Mouse (Mus musculus) inflammation-experienced regulatory T-cells, adult 6 months (primary cell): ENCODE data around the gene Slc16a10. TPM values are rescaled to one million over a fixed set of nuclear protein-coding genes. Genes with fewer than 3 reads are reported as not detected.
"Not testable (repeated sequence)": the region's sequence is repeated elsewhere in the genome, so short reads cannot be mapped to it uniquely, and the experiment has no call there.

ENCODE experiments used
- ATAC-seq: one replicate; pipeline ENCODE4 v1.8.0; 2017
- polyA plus RNA-seq, 3 experiments: library from polyadenylated mRNA; unstranded; fragments of 100-300 nt; shearing (Covaris generic); gene quantifications; one replicate each; pipeline ENCODE4 v1.2.1; 2017

Slc16a10 gene
- polyA plus RNA-seq, 3 experiments from 2014 or later, result 0.45 to 5.5 (median 3.1) TPM

DNA sequence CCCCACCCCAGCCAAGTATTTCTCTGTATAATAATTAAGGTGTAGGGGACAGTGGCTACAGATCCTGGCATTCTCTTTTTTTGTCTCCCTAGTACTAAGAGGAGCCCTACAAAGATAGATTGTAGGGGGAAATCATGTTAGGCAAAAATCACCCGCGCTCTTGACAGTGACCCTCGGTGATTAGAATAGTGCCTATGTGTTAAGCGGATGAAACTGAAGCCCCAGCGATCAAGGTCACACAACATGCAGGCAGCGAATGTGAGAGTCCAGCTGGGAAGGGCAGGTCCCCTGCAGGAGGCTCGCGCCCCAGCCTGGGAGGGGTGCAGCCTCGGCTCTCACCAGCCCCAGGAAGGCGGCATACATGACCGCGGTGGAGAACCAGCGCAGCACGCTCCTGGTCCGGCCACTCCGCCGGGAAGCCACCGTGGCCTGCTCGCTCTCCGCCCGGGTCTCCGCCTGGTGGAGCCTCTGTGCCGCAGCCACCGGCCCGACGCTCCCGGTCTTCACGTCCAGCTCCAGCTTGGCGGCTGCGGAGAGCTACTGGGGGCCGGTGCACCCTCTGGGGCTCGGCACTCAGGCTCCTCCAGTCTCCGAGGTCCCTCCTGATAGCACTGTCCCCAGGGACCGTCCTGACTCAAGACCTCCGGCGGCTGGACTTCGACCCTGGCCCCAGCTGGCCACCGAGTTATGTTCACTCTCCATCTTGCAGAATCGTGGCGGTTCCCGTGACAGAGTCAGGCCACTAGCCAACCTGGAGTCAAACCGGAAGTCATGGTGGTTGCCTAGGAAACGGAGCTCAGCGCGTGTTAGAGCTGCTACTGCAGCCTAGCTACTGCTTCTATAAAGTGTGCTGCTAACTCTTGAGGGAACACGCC is 117.3 kb downstream of the Slc16a10 start, which contains the start of gene Mfsd4b1:
Gene Mfsd4b1 (minus strand): TSS at position 715 of the 875 bp plus-strand sequence.
- ATAC-seq, result peak; percentile 99

GRCm38 (mm10) chr10:40020401-40020800 is 121.7 kb downstream of the Slc16a10 start:
- no peak for ATAC-seq

- ATAC-seq, result no peak
These were observed 122.6 kb downstream of the Slc16a10 start for GRCm38 (mm10) chr10:40019492-40019891.

GRCm38 (mm10) chr10:40018261-40018860 is 123.7 kb downstream of the Slc16a10 start:
- no peak for ATAC-seq

- no peak for ATAC-seq
These were observed 132.5 kb downstream of the Slc16a10 start for GRCm38 (mm10) chr10:40009591-40009990.

- not testable (repeated sequence) for ATAC-seq
These were observed 133.2 kb downstream of the Slc16a10 start for GRCm38 (mm10) chr10:40008847-40009246.

DNA sequence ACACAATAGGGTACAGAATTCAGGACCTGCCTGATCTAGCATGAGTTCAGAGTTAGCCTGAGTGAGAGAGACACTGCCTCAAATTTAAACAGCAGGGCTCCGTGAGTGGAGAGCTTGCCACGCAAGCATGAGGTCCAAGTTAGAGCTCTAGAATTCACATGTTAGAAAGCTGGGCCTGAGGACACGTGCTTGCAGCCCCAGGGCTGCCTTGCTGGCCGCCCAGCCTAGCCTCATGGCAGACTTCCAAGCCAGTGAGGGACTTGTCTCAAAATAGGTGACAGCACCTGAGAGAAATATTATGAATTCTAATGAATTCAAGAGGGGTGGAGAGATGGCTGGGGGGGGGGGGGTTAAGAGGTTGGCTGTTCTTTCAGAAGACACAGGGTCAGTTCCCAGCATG is 134.1 kb downstream of the Slc16a10 start:
- ATAC-seq, result no peak

DNA sequence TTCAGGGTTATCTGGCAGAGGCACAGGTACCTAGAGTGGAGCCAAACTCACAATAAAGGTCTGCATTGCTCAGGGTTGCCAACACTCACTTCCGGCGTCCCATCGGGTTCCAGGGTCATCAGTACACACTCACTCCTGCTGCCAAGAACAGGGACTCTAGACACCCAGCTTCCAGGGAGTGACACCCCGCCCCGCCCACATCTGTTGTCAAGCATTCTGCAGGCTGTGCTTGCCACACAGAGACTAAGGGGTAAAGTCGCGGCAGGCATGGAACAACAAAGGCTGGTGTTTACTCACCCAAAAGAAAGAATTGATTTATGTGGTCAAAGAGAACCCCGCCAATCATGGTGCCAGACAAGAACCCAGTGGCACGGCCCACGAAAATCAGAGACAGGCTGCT is 135.1 kb downstream of the Slc16a10 start:
- no peak for ATAC-seq

DNA sequence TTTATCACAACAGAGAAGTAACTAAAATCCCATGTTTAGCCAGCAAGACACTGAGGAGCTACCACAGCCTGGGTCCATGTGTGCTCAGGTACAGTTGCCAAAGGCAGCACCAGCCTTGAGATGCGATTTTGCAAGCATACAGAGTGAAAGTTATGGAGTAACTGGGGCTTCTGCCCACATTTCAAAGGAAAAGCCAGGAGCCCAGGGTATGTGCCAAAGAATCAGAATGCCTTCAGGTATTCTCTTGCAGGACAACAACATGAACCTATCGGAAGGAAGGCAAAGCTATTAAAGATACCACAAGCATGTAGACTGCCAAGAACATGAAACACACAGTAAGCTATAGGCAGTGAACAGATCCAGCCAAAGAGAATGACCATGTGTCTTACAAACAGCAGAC is 141.3 kb downstream of the Slc16a10 start:
- ATAC-seq, result no peak

DNA sequence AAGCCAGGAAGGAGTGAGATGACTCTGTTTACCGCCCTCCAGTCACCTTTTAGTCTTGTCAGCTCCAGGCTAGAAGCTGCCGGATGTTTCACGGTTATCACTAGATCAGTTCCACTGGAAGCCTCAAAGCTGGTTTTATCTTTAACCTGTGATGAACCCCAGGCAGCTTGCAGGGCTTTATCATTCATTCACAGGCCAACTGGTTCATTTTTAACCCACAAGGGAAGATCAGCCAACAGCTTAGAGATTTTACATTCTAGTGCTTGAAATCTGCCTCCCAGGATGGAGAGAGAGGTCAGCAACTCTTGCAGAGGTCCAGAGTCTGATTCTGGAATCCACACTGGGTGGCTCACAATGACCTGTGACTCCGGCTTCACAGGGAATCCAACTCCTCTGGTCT is 150.9 kb downstream of the Slc16a10 start:
- peak; percentile 94 for ATAC-seq

- ATAC-seq, result no peak
These were observed 155.6 kb downstream of the Slc16a10 start, which contains the start of gene Mfsd4b5 for GRCm38 (mm10) chr10:39986466-39986865. TSS of gene Mfsd4b5 (minus strand) at chr10:39986646.

Other genes with a start within 250 kb of the Slc16a10 start
- 1 to 10 TPM in 2 of 3 experiments, under 1 TPM in 1; 0.87 to 3.0 (median 2.2) TPM for gene Mfsd4b4, start 243.0 kb downstream of the Slc16a10 start, polyA plus RNA-seq
- not detected for gene Mfsd4b2, start 215.3 kb downstream of the Slc16a10 start, polyA plus RNA-seq
- not detected for gene Mfsd4b3, start 182.1 kb downstream of the Slc16a10 start, polyA plus RNA-seq
- under 1 TPM in 1 of 3 experiments, not detected in 2; 0.20 TPM for gene Mfsd4b5, start 155.6 kb downstream of the Slc16a10 start, polyA plus RNA-seq
- not detected for gene Mfsd4b1, start 117.0 kb downstream of the Slc16a10 start, polyA plus RNA-seq
- gene Rpf2, start 104.8 kb upstream of the Slc16a10 start, polyA plus RNA-seq, result 10 to 100 TPM; 59.8 to 68.0 (median 65.5) TPM
- 100 to 1,000 TPM; 113 to 128 (median 121) TPM for gene Gtf3c6, start 115.8 kb upstream of the Slc16a10 start, polyA plus RNA-seq
- gene Amd1, start 159.9 kb upstream of the Slc16a10 start, polyA plus RNA-seq, result 10 to 100 TPM; 49.4 to 80.0 (median 63.0) TPM
- 10 to 100 TPM in 2 of 3 experiments, 1 to 10 TPM in 1; 8.7 to 15.9 (median 12.1) TPM for gene Cdk19, start 197.3 kb upstream of the Slc16a10 start, polyA plus RNA-seq